Mouse (Mus musculus) retina, adult 2 months (tissue): ENCODE results near the gene Ppp1r3f.

ENCODE experiments used
- DNase-seq: peaks from one replicate; pipeline ENCODE4 v3.0.0-alpha.2; 2012; ENCODE audit warnings: low read depth, low spot score

Gene Ppp1r3f

DNA sequence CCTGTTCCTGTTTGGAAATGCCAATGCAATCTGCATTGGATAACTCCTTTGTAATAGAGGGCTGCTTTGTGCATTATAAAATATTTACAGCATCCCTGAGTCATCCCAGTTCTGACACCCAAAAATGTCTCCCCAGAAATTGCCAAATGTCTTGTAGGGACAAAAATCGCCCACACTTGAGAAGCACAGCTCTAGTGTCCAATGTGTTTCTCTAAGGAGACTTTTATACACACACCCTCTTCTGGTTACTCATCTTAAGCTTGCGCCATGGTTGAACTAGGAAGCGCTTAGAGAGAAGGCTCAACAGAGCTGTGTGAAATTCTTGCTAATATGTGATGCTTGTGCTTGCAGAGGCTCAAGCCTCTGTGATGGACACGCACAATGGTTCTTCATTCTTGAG, 20.6 kb downstream of the Ppp1r3f start:
- DNase-seq = no peak

DNA sequence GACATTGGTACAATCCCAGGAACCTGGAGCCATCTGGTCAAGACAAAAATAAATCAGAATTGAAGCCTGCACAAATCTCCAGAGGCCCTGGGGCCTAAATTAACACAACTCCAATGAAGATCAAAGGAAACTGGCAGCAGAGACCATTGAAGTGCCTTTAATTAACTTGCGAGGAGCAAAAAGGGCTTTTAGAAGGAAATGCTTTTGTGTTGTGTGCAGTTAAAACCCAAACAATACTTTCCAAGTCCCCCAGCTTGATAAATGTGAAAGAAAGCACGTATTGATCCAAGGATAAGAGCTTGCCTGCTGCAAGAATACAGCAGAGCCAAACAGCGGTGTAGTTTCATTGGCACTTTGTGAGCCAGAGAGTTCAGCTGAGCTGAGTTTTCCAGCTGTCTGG, 49.1 kb downstream of the Ppp1r3f start:
- DNase-seq = no peak
